Mouse (Mus musculus) intestine, postnatal 0 days (tissue): ENCODE measurements around the gene Spata19. TPM values are rescaled to one million over a fixed set of nuclear protein-coding genes. Genes with fewer than 3 reads are reported as not detected.

Source experiments
- ATAC-seq: fragments of 200-750 bp; cut with Nextera tagmentation; 2 replicates; pipeline ENCODE4 v1.8.0; 2017; ENCODE audit warnings: mild to moderate bottlenecking, moderate TSS enrichment, moderate library complexity
- H3K27ac ChIP-seq: fragments of 300-500 bp; sonication (generic); 2 replicates; pipeline ENCODE4 v1.5.1; 2014; ENCODE audit warnings: mild to moderate bottlenecking, low read depth, low read length, moderate library complexity
- H3K27me3 ChIP-seq: fragments of 300-500 bp; sonication (generic); replicated peaks from 2 replicates; pipeline ENCODE4 v1.6.1; 2014; ENCODE audit warnings: low read length, mixed read lengths; ENCODE audit not compliant: control insufficient read depth, insufficient read depth
- H3K36me3 ChIP-seq: fragments of 300-500 bp; sonication (generic); 2 replicates; pipeline ENCODE4 v1.6.1; 2014; ENCODE audit warnings: mild to moderate bottlenecking, moderate library complexity; ENCODE audit not compliant: control insufficient read depth, insufficient read depth
- H3K4me1 ChIP-seq: fragments of 300-500 bp; sonication (generic); replicated peaks from 2 replicates; pipeline ENCODE4 v1.6.1; 2014; ENCODE audit warnings: antibody characterized with exemption, low read length, mixed read lengths; ENCODE audit not compliant: control insufficient read depth, insufficient read depth
- H3K4me2 ChIP-seq: fragments of 300-500 bp; sonication (generic); replicated peaks from 2 replicates; pipeline ENCODE4 v1.6.1; 2014; ENCODE audit warnings: low read depth, mild to moderate bottlenecking, moderate library complexity
- H3K4me3 ChIP-seq: fragments of 300-500 bp; sonication (generic); 2 replicates; pipeline ENCODE4 v1.5.1; 2014; ENCODE audit warnings: low read depth, low read length
- H3K9ac ChIP-seq: fragments of 300-500 bp; sonication (generic); 2 replicates; pipeline ENCODE4 v1.6.1; 2014; ENCODE audit warnings: mild to moderate bottlenecking, low read depth, low read length
- H3K9me3 ChIP-seq: fragments of 300-500 bp; sonication (generic); 2 replicates; pipeline ENCODE4 v1.6.1; 2016; ENCODE audit warnings: mixed run types; ENCODE audit not compliant: control insufficient read depth
- CTCF ChIP-seq: sonication (generic); IDR thresholded peaks from 2 replicates; pipeline ENCODE4 v1.5.1; 2016; ENCODE audit warnings: low read depth, mild to moderate bottlenecking, control low read depth, antibody characterized with exemption, moderate library complexity
- WGBS: fragments of 180-500 bp; shearing (Covaris S2); extraction: QIAGEN DNeasy Blood & Tissue Kit; methylation state at CpG from one replicate; pipeline ENCODE4 v1.1.7; 2014; 5-methylcytosine and 5-hydroxymethylcytosine counted together
- polyA plus RNA-seq: library from polyadenylated mRNA; unstranded; fragments of >200 nt; fragmentation: Nextera tagmentation; extraction: Ambion mirVana; gene quantifications from 2 replicates; pipeline ENCODE4 v1.2.1, GENCODE M21; 2015

Gene Spata19
- polyA plus RNA-seq, 1 experiment from 2014 or later: not detected

DNA sequence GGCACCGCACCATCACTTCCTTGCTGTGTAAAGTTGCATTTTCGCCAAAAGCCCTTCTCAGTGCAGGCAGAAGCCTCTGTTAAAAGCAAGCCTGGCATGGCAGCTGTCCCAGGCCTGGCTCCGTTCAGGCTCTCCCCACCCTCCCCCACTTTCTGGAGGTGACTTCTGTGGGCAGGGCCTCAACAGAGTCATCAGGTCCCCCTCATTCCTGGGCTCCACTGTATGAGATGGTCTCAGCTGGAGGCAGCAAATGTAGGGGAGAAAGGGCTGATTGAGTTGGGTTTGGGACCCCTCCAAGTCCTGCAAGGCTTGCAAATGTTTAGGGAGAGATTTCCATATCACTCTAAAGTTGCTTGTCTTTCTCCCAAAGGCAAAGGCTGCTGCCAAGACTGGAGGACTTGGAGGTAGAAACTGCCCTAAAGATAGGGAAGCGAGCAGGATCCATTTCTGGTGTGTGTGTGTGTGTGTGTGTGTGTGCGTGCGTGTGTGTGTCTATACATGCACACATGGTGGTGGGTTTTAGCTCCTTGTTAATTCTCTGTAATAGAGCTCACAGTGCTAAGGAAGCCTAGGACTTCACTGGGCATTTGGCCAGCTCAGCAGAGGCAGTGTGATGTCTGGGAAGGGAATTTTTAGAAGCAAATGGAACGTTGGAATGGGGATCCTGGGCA lies 40.9 kb downstream of the Spata19 start:
- no peaks in the 10 kb centered on the region for H3K9me3 ChIP-seq
- 57% methylated on average over 7 of the region's 7 CpGs for WGBS

DNA sequence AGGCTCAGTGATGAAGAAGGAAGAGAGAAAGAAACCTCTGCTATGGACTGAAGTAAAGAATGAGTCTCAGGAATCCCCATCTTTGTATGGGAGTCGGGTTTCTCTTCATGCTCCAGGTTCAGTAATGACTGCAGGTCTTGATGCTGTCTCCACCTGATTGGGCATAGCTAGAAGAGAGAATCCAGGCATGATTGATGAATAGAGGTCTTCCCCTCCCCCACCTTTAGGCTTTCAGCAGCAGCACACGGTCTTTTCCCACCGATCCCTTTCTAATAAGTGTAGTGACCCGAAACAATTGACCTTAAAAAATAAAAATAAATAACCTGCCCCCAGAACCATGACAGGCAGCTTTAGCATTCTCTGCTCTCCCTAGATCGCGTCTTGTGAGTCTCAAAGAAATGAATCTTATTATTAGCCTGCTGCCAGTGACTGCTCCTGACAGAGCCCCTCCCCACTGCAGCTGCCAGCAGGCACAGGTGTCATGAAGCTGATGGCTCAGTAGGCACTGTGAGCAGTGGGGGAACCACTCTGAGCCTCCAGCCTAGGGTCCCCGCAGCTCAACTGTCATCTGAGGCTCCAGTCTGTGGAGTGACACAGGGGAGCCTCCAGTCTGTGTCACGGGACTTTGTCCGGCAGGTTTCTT lies 53.3 kb downstream of the Spata19 start:
- no peak for ATAC-seq
- H3K4me3 ChIP-seq: no peak overlapping the region
- no peak overlapping the region for H3K27ac ChIP-seq
- no peaks in the 10 kb centered on the region for H3K4me1 ChIP-seq
- no peaks in the 10 kb centered on the region for H3K36me3 ChIP-seq
- 49% methylated on average over 9 of the region's 9 CpGs for WGBS
- H3K9me3 ChIP-seq: no peaks in the 10 kb centered on the region
- no peak overlapping the region for H3K4me2 ChIP-seq
- no peak for TF ChIP-seq CTCF
- no peaks in the 10 kb centered on the region for H3K27me3 ChIP-seq
- no peak overlapping the region for H3K9ac ChIP-seq

More for the DNA sequence above, 40.9 kb downstream of the Spata19 start:
- no peaks in the 10 kb centered on the region for H3K4me1 ChIP-seq
- H3K9ac ChIP-seq: no peak overlapping the region
- H3K27me3 ChIP-seq: no peaks in the 10 kb centered on the region
- no peak overlapping the region for H3K27ac ChIP-seq
- H3K36me3 ChIP-seq: no peaks in the 10 kb centered on the region
- ATAC-seq: no peak
- TF ChIP-seq CTCF: no peak
- H3K4me2 ChIP-seq: no peak overlapping the region
- no peak overlapping the region for H3K4me3 ChIP-seq

Other genes with a start within 250 kb of the Spata19 start
- gene Jam3, start 241.4 kb upstream of the Spata19 start, polyA plus RNA-seq: 17.8 and 20.3 TPM in 2 replicates
- 3.6 and 3.9 TPM in 2 replicates for gene Igsf9b, start 97.6 kb upstream of the Spata19 start, polyA plus RNA-seq